Mouse (Mus musculus) thymus, adult 2 months (tissue): ENCODE measurements around the gene Lnpep. TPM values are rescaled to one million over a fixed set of nuclear protein-coding genes. Genes with fewer than 3 reads are reported as not detected.
A peak's percentile ranks its signal among the peaks of the same experiment; 100 is the strongest.
"Not testable (repeated sequence)": the region's sequence is repeated elsewhere in the genome, so short reads cannot be mapped to it uniquely, and the experiment has no call there.

Experiments used
- DNase-seq: peaks from one replicate; pipeline ENCODE4 v3.0.0; 2021
- H3K27ac ChIP-seq: fragments of 200-500 bp; 2 replicates; pipeline ENCODE4 v1.5.1; 2012; ENCODE audit warnings: low read length, control low read depth; ENCODE audit not compliant: control insufficient read depth, insufficient read depth
- H3K27me3 ChIP-seq: fragments of 200-500 bp; 2 replicates; pipeline ENCODE4 v1.6.1; 2012; ENCODE audit warnings: mild to moderate bottlenecking, low read length, moderate library complexity, mixed read lengths; ENCODE audit not compliant: control insufficient read depth, insufficient read depth
- H3K36me3 ChIP-seq: fragments of 200-500 bp; 2 replicates; pipeline ENCODE4 v1.6.1; 2012; ENCODE audit warnings: mild to moderate bottlenecking, low read length, moderate library complexity; ENCODE audit not compliant: control insufficient read depth, insufficient read depth
- H3K4me1 ChIP-seq: fragments of 200-500 bp; replicated peaks from 2 replicates; pipeline ENCODE4 v1.6.1; 2012; ENCODE audit warnings: low read length; ENCODE audit not compliant: control insufficient read depth, insufficient read depth
- H3K4me3 ChIP-seq: fragments of 200-500 bp; 2 replicates; pipeline ENCODE4 v1.5.1; 2012; ENCODE audit warnings: mild to moderate bottlenecking, low read length, control low read depth, moderate library complexity; ENCODE audit not compliant: control insufficient read depth, insufficient read depth
- CTCF ChIP-seq: fragments of 200-500 bp; IDR thresholded peaks from 2 replicates; pipeline ENCODE4 v1.5.1; 2012; ENCODE audit warnings: mild to moderate bottlenecking, control low read depth, low read length, moderate library complexity, borderline replicate concordance; ENCODE audit not compliant: control insufficient read depth, poor library complexity, insufficient read depth; ENCODE audit errors: extremely low read depth
- POLR2A ChIP-seq: fragments of 200-500 bp; IDR thresholded peaks from 2 replicates; pipeline ENCODE4 v1.6.1; 2012; ENCODE audit warnings: mild to moderate bottlenecking, low read length, control low read depth, moderate library complexity; ENCODE audit not compliant: control insufficient read depth, poor library complexity, insufficient read depth; ENCODE audit errors: extremely low read depth
- WGBS: fragments of 180-500 bp; shearing (Covaris S2); methylation state at CpG from one replicate; pipeline ENCODE4 v1.1.7; 2018; 5-methylcytosine and 5-hydroxymethylcytosine counted together
- polyA plus RNA-seq: library from polyadenylated mRNA; depleted of rRNA; stranded (reverse); fragments of >200 nt; gene quantifications from 2 replicates; pipeline ENCODE4 v1.2.3, GENCODE M21; 2012

The Lnpep gene
- polyA plus RNA-seq, 1 experiment = 19.4 TPM

DNA sequence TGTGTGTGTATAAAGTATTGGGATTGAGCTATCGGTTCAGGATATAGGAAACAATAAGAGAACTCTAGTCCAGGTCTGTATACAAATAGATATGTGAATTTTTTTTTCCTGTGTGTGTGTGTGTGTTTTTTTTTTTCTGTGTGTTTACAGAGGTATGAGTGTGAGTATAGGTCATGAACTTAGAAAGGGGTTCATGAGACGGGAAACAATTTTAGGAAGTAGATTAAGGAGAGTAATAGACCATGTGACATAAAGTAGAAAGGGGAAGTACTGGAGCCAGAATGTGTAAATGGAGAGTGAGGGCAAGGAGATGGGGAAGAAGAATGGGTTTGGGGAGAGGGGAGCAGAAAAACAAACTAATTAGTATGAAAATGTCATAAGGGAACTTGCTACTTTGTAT, 9.2 kb upstream of the Lnpep start:
- no peak for DNase-seq
- 88% methylated on average over 2 of the region's 2 CpGs for WGBS

DNA sequence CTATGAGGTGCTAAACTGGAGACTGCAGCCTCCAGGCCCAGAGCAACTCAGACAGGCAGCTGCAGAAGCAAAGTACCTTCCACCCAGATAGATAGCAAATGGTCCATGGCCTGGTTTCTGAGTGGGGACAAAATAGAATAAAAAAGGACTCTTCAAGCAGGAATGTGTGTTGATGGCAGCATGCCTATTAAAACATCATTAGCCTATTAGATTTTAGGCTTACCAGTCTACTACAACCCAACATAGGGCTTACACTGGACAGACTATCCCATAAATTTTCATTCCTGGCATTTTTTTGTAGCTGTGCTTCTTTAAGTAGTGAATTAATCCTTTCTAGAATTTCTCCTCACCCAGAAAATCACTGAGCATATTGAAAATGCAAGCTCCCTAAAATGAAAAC, 7.1 kb upstream of the Lnpep start:
- H3K36me3 ChIP-seq = no peaks in the 10 kb centered on the region
- H3K4me1 ChIP-seq = peaks cover 2% of the 10 kb centered on the region; the same call in 1 of the 2 replicates
- no peak overlapping the region for H3K27ac ChIP-seq
- TF ChIP-seq CTCF (no peak), POLR2A (no peak)
- no peak overlapping the region for H3K4me3 ChIP-seq
- no peaks in the 10 kb centered on the region for H3K27me3 ChIP-seq
- no peak for DNase-seq

More for the DNA sequence above, 9.2 kb upstream of the Lnpep start:
- no peaks in the 10 kb centered on the region for H3K36me3 ChIP-seq
- H3K4me1 ChIP-seq = peaks cover 2% of the 10 kb centered on the region
- TF ChIP-seq POLR2A = no peak
- H3K4me3 ChIP-seq = no peak overlapping the region
- H3K27ac ChIP-seq = no peak overlapping the region
- no peaks in the 10 kb centered on the region for H3K27me3 ChIP-seq

GRCm38 (mm10) chr17:17628237-17628879, 3.5 kb upstream of the Lnpep start:
- not testable (repeated sequence) for DNase-seq, H3K27me3 ChIP-seq, H3K4me3 ChIP-seq, H3K27ac ChIP-seq, H3K4me1 ChIP-seq, H3K36me3 ChIP-seq
- 96% methylated on average over 7 of the region's 7 CpGs for WGBS

DNA sequence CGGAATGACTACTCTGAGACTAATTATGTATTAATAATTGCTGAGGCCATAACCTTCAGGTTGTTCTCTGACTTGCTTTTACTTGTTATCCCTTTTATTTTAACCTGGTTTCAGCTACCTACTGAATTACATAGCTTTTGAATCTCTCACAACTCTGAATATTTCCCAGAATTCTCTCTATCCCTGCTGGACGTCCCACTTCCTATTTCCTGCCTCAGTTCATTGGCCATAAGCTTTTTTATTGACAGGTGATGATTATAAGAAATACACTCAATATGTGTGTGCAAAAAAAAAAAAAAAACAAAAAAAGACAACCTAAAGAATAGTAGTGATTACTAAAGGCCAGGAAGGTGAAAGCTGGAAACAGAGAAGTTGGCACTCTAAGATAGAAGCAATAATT, 2.7 kb upstream of the Lnpep start:
- Histone ChIP-seq H3K27me3 (no peaks in the 10 kb centered on the region), H3K27ac (no peak overlapping the region), H3K36me3 (no peaks in the 10 kb centered on the region), H3K4me3 (no peak overlapping the region), H3K4me1 (no peaks in the 10 kb centered on the region)
- WGBS = 89% methylated on average over 2 of the region's 2 CpGs
- TF ChIP-seq CTCF (no peak), POLR2A (no peak)
- no peak for DNase-seq

GRCm38 (mm10) chr17:17625887-17626679, 1.2 kb upstream of the Lnpep start:
- Histone ChIP-seq H3K27ac (peak overlapping the region; percentile 95; the same call in 1 of the 2 replicates), H3K4me1 (no peaks in the 10 kb centered on the region; the same call in 1 of the 2 replicates), H3K4me3 (no peak overlapping the region), H3K36me3 (no peaks in the 10 kb centered on the region), H3K27me3 (no peaks in the 10 kb centered on the region)
- TF ChIP-seq POLR2A = no peak
- no peak for TF ChIP-seq CTCF
- no peak for DNase-seq
- WGBS = 34% methylated on average over 7 of the region's 7 CpGs

GRCm38 (mm10) chr17:17624421-17624956, 361 bp downstream of the Lnpep start:
- 0 out of 2 replicates have a peak, but pooled peaks have one; percentile 45 for TF ChIP-seq CTCF
- peak; percentile 92 for TF ChIP-seq POLR2A
- peak; percentile 95 for DNase-seq
- Histone ChIP-seq H3K4me3 (peak overlapping the region; percentile 98), H3K27ac (peak overlapping the region; percentile 95), H3K36me3 (no peaks in the 10 kb centered on the region), H3K4me1 (no peaks in the 10 kb centered on the region; the same call in 1 of the 2 replicates), H3K27me3 (no peaks in the 10 kb centered on the region)
- WGBS = under 1% methylated on average over 51 of the region's 51 CpGs
